In genomic region chr3:85106956-85107355, GRCm38 (mm10) we compare ENCODE assay signal across 22 mouse cellular contexts.
DNase-seq lines count a peak whose midpoint lies in the region; ATAC-seq lines count a peak whose summit lies in the region.
"Had no signal": no experiment of that assay in that cellular context is flagged by ENCODE, and none has a peak within 500 bp of the region (broad histone marks: within the 10 kb centered on the region; RNA-seq: fewer than 3 reads in every experiment).

No protein-coding gene starts in this region.

- H3K9ac ChIP-seq in forebrain, embryonic 14.5 days (ENCODE audit: low read length) = no peak overlapping the region
- no peak overlapping the region for H3K9ac ChIP-seq in forebrain, embryonic 11.5 days (ENCODE audit: low read length)
- H3K9ac ChIP-seq in lung, embryonic 15.5 days = no peak overlapping the region
- H3K9ac ChIP-seq: embryonic facial prominence, embryonic 12.5 days; forebrain, embryonic 13.5 days; heart, embryonic 13.5 days; hindbrain, embryonic 13.5 days; liver, embryonic 14.5 days had no signal

- no peaks in the 10 kb centered on the region for H3K9me3 ChIP-seq in forebrain, embryonic 14.5 days (replicated peaks; ENCODE audit: control insufficient read depth, low read length)
- no peaks in the 10 kb centered on the region for H3K9me3 ChIP-seq in forebrain, embryonic 11.5 days (ENCODE audit: control insufficient read depth, low read length)
- no peaks in the 10 kb centered on the region for H3K9me3 ChIP-seq in lung, embryonic 15.5 days
- H3K9me3 ChIP-seq: embryonic facial prominence, embryonic 12.5 days; forebrain, embryonic 13.5 days; heart, embryonic 13.5 days; hindbrain, embryonic 13.5 days; midbrain, embryonic 10.5 days had no signal

- no peak for ATAC-seq in forebrain, embryonic 14.5 days
- ATAC-seq in forebrain, embryonic 11.5 days (replicated peaks; ENCODE audit: low FRiP score) = no peak
- ATAC-seq in lung, embryonic 15.5 days (ENCODE audit: borderline replicate concordance, extremely low read depth, low FRiP score, low TSS enrichment) = no peak
- ATAC-seq: forebrain, embryonic 13.5 days had no signal

- 60% methylated on average over 11 of the region's 11 CpGs for WGBS in forebrain, embryonic 14.5 days
- 64% methylated on average over 11 of the region's 11 CpGs for WGBS in forebrain, embryonic 11.5 days
- WGBS in lung, embryonic 15.5 days = 30% methylated on average over 11 of the region's 11 CpGs

- H3K27ac ChIP-seq in forebrain, embryonic 14.5 days (ENCODE audit: low read depth, low read length) = no peak overlapping the region
- H3K27ac ChIP-seq in forebrain, embryonic 11.5 days (ENCODE audit: low read depth, low read length) = no peak overlapping the region
- H3K27ac ChIP-seq in lung, embryonic 15.5 days = no peak overlapping the region
- H3K27ac ChIP-seq: embryonic facial prominence, embryonic 12.5 days; forebrain, embryonic 13.5 days; heart, embryonic 13.5 days; hindbrain, embryonic 13.5 days; liver, embryonic 14.5 days; midbrain, embryonic 10.5 days had no signal

- no peaks in the 10 kb centered on the region for H3K4me1 ChIP-seq in forebrain, embryonic 14.5 days (ENCODE audit: control insufficient read depth, insufficient read depth, low read length)
- H3K4me1 ChIP-seq in forebrain, embryonic 11.5 days (replicated peaks; ENCODE audit: control insufficient read depth, insufficient read depth, low read length) = no peaks in the 10 kb centered on the region
- H3K4me1 ChIP-seq in lung, embryonic 15.5 days = no peaks in the 10 kb centered on the region
- H3K4me1 ChIP-seq: embryonic facial prominence, embryonic 12.5 days had no signal

- no peak overlapping the region for H3K4me2 ChIP-seq in forebrain, embryonic 14.5 days (ENCODE audit: low read length)
- no peak overlapping the region for H3K4me2 ChIP-seq in forebrain, embryonic 11.5 days (ENCODE audit: low read depth, low read length, severe bottlenecking)
- peak overlapping the region; percentile 22; the same call in 1 of the 2 replicates for H3K4me2 ChIP-seq in lung, embryonic 15.5 days
- H3K4me2 ChIP-seq: embryonic facial prominence, embryonic 12.5 days; forebrain, embryonic 13.5 days; heart, embryonic 13.5 days; hindbrain, embryonic 13.5 days had no signal

- H3K4me3 ChIP-seq in forebrain, embryonic 14.5 days (ENCODE audit: low read depth, low read length) = no peak overlapping the region
- no peak overlapping the region for H3K4me3 ChIP-seq in forebrain, embryonic 11.5 days (ENCODE audit: low read depth, low read length)
- no peak overlapping the region for H3K4me3 ChIP-seq in lung, embryonic 15.5 days
- H3K4me3 ChIP-seq: embryonic facial prominence, embryonic 12.5 days; forebrain, embryonic 13.5 days; heart, embryonic 13.5 days; hindbrain, embryonic 13.5 days; midbrain, embryonic 10.5 days had no signal

- DNase-seq in forebrain, embryonic 14.5 days (ENCODE audit: low spot score) = peak; percentile 22
- DNase-seq in forebrain, embryonic 11.5 days (ENCODE audit: low spot score) = no peak
- DNase-seq in lung, postnatal 25 days (ENCODE audit: low spot score) = no peak
- DNase-seq in right cerebral cortex, adult 18-20 months = peak; percentile 20
- DNase-seq in right cerebral cortex, postnatal 4 days = no peak
- DNase-seq in retina, embryonic 14.5 days (ENCODE audit: low spot score) = peak; percentile 31
- no peak for DNase-seq in thymus, postnatal 36 days
- DNase-seq: adrenal gland, postnatal 36 days; cerebellum, adult 11-12 months; cerebellum, postnatal 10 days; gastrocnemius, postnatal 14 days; heart, adult 18-20 months; kidney, adult 11 months; kidney, postnatal 4 days; thymus, postnatal 25 days had no signal

- no peaks in the 10 kb centered on the region for H3K36me3 ChIP-seq in forebrain, embryonic 14.5 days (ENCODE audit: control insufficient read depth, insufficient read depth, low read length)
- no peaks in the 10 kb centered on the region for H3K36me3 ChIP-seq in forebrain, embryonic 11.5 days (ENCODE audit: control insufficient read depth, insufficient read depth, low read length)
- H3K36me3 ChIP-seq in lung, embryonic 15.5 days = no peaks in the 10 kb centered on the region
- H3K36me3 ChIP-seq: embryonic facial prominence, embryonic 12.5 days; heart, embryonic 13.5 days; hindbrain, embryonic 13.5 days; midbrain, embryonic 10.5 days had no signal

- no peaks in the 10 kb centered on the region for H3K27me3 ChIP-seq in forebrain, embryonic 14.5 days (replicated peaks; ENCODE audit: control insufficient read depth, insufficient read depth, low read length)
- H3K27me3 ChIP-seq in forebrain, embryonic 11.5 days (ENCODE audit: control insufficient read depth, insufficient read depth, low read length) = no peaks in the 10 kb centered on the region
- H3K27me3 ChIP-seq in lung, embryonic 15.5 days = no peaks in the 10 kb centered on the region
- H3K27me3 ChIP-seq: embryonic facial prominence, embryonic 12.5 days; forebrain, embryonic 13.5 days; heart, embryonic 13.5 days; hindbrain, embryonic 13.5 days had no signal

Comparison
In these comparisons a context has a peak if more than half of its experiments do, and no peak if none do; other contexts are left out.
1. DNase-seq: peak in forebrain, embryonic 14.5 days (single experiment), right cerebral cortex, adult 18-20 months (single experiment) and retina, embryonic 14.5 days (single experiment); none in forebrain, embryonic 11.5 days (single experiment), lung, postnatal 25 days (single experiment), right cerebral cortex, postnatal 4 days (single experiment) and thymus, postnatal 36 days (0 of 2).